Mouse (Mus musculus): ENCODE measurements around the gene Cdk5rap2.

DNA sequence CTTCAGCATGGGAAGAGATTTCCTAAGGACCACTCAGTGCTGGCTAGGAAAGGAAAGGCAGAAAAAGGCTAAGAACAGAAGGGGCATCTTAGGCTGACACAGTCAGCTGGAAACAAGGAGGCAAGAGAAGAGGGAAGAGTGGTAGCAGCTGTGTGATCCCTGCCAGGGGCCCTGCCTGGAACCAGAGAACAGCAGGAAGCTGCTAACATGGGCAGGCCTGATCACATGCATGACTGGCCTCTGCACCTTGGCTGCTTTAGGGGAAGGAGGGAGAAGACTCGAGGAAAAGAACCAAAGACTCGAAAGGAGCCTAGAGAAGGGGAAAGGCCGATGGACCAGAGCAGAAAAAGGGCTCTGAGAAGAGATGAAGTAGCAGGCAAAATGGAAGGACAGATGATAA is 188.4 kb downstream of the Cdk5rap2 start:
- TF ChIP-seq CTCF (IDR thresholded peaks at IDR 0.05; ENCODE audit: low read depth) (no peak), EP300 (IDR thresholded peaks at IDR 0.05; ENCODE audit: low read depth) (no peak)

Data from liver, postnatal 0 days (tissue).